Mouse (Mus musculus): ENCODE data around the gene Bspry. TPM values are rescaled to one million over a fixed set of nuclear protein-coding genes. Genes with fewer than 3 reads are reported as not detected.

Bspry gene
- total RNA-seq, 2 experiments from 2014 or later, result 0.18 TPM; not detected in 1

Other genes with a start within 250 kb of the Bspry start
- not detected in 2 replicates for gene Zfp37, start 249.0 kb upstream of the Bspry start, total RNA-seq (2015)
- gene Zfp37, start 249.0 kb upstream of the Bspry start, total RNA-seq (2017), result not detected in 2 replicates
- gene Slc31a2, start 217.5 kb upstream of the Bspry start, total RNA-seq (2015), result 61.5 and 74.8 TPM in 2 replicates
- 49.5 and 54.3 TPM in 2 replicates for gene Slc31a2, start 217.5 kb upstream of the Bspry start, total RNA-seq (2017)
- gene Fkbp15, start 119.5 kb upstream of the Bspry start, total RNA-seq (2015), result 46.8 and 47.6 TPM in 2 replicates
- gene Fkbp15, start 119.5 kb upstream of the Bspry start, total RNA-seq (2017), result 110 and 118 TPM in 2 replicates
- 23.2 and 26.1 TPM in 2 replicates for gene Slc31a1, start 119.3 kb upstream of the Bspry start, total RNA-seq (2015)
- 20.7 and 25.3 TPM in 2 replicates for gene Slc31a1, start 119.3 kb upstream of the Bspry start, total RNA-seq (2017)
- gene Cdc26, start 71.4 kb upstream of the Bspry start, total RNA-seq (2015), result 98.2 and 100 TPM in 2 replicates
- 71.7 and 85.0 TPM in 2 replicates for gene Cdc26, start 71.4 kb upstream of the Bspry start, total RNA-seq (2017)
- gene Prpf4, start 71.3 kb upstream of the Bspry start, total RNA-seq (2015), result 9.3 and 11.2 TPM in 2 replicates
- gene Prpf4, start 71.3 kb upstream of the Bspry start, total RNA-seq (2017), result 9.2 and 11.2 TPM in 2 replicates
- not detected in 2 replicates for gene Rnf183, start 44.8 kb upstream of the Bspry start, total RNA-seq (2015)
- not detected in 2 replicates for gene Rnf183, start 44.8 kb upstream of the Bspry start, total RNA-seq (2017)
- not detected in 2 replicates for gene Wdr31, start 9.2 kb upstream of the Bspry start, total RNA-seq (2015)
- not detected in 2 replicates for gene Wdr31, start 9.2 kb upstream of the Bspry start, total RNA-seq (2017)
- 0.14 TPM in 1 of 2 replicates, not detected in the other for gene Hdhd3, start 23.4 kb downstream of the Bspry start, total RNA-seq (2015)
- not detected in 2 replicates for gene Hdhd3, start 23.4 kb downstream of the Bspry start, total RNA-seq (2017)
- 12.5 and 16.9 TPM in 2 replicates for gene Alad, start 39.9 kb downstream of the Bspry start, total RNA-seq (2015)
- 5.1 and 9.2 TPM in 2 replicates for gene Alad, start 39.9 kb downstream of the Bspry start, total RNA-seq (2017)
- gene Pole3, start 45.0 kb downstream of the Bspry start, total RNA-seq (2015), result 22.8 and 22.9 TPM in 2 replicates
- 28.6 and 38.4 TPM in 2 replicates for gene Pole3, start 45.0 kb downstream of the Bspry start, total RNA-seq (2017)
- 0.31 TPM in 1 of 2 replicates, not detected in the other for gene 4933430I17Rik, start 45.3 kb downstream of the Bspry start, total RNA-seq (2015)
- gene 4933430I17Rik, start 45.3 kb downstream of the Bspry start, total RNA-seq (2017), result 0.26 TPM in 1 of 2 replicates, not detected in the other
- 45.0 and 51.3 TPM in 2 replicates for gene Rgs3, start 79.8 kb downstream of the Bspry start, total RNA-seq (2015)
- gene Rgs3, start 79.8 kb downstream of the Bspry start, total RNA-seq (2017), result 46.1 and 69.8 TPM in 2 replicates